Mouse (Mus musculus): ENCODE measurements around the gene Ormdl3.

Ormdl3 gene

GRCm38 (mm10) chr11:98588833-98589281, 1.7 kb upstream of the Ormdl3 start:
- no peak for DNase-seq (ENCODE audit: low spot score)

DNA sequence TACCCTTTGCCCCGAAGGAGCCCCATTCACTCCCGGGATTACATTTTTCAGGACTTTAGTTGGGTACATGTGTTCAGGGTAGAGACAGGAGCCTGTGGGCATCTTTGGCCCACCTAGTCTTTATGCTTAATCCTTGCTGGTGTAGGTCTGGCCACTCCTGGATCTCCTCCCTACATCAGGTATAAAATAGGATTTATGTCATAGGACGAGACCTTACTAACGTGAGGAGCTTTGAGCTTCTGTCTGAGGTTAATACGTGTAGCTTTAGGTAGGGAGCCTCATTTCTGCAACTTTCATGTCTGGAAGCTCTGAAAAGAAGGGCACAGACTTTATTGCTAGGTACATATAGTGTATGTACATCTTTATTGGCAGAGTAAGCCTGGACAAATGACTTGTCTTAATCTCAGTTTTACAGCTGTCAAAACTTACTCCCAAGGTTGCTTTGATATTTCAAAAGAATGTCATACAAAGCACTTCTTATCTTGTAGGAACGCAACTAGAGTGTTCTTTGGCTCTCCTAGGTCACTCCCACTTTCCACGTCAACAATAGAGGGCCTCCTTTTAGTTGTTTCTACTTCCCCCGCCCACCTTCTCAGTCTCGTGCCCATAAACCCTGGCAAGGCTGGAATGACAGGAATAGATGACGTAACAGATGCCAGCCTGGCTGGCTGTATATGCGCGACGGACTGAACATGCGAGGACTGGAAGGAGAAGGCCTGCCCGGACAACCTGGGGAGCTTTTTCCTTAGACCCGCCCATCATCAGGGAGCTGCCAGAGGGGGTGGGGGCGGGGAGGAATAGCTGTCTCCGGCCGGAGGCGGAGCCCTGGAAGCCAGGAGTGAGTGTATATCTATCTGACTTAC, 747 bp upstream of the Ormdl3 start:
- DNase-seq (ENCODE audit: low spot score), result peak; percentile 75

DNA sequence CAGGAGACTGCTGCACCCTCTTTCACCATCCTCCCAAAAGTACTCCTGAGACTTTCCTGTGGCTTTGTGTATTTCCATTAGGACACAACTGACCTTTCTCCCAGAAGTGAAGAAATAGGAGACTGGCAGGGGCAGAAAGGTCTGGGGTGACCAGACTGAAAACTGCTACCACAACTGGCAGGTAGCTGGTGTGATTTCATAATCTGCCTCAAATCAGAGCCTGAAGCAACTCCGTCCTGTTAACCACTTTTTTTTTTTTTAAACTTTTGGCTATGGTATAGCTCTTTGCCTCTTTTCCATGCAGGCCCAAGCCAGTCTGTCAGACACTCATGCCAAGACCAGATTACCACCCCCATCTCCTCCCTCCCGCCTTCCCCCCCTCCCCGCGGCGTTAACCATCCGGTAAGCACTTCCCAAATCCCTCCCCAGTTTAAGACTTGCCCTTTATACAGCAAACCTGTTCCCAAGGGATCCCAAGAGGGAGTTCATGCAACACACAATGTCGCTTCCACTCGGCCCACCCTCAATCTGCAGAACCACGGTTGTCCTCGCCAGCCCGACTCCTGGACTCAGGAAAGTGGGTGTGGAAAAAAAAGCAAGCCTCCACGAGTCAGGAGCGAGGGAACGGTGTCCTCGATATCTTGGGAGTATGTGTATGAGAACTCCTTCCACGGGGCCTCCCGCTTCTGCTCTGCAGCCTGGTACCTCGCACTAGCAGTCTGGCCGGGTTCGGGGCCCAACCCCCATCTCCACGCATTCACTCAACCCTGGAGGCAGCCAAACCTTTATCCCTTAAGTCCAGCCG, 879 bp downstream of the Ormdl3 start:
- no peak for DNase-seq (ENCODE audit: low spot score)

DNA sequence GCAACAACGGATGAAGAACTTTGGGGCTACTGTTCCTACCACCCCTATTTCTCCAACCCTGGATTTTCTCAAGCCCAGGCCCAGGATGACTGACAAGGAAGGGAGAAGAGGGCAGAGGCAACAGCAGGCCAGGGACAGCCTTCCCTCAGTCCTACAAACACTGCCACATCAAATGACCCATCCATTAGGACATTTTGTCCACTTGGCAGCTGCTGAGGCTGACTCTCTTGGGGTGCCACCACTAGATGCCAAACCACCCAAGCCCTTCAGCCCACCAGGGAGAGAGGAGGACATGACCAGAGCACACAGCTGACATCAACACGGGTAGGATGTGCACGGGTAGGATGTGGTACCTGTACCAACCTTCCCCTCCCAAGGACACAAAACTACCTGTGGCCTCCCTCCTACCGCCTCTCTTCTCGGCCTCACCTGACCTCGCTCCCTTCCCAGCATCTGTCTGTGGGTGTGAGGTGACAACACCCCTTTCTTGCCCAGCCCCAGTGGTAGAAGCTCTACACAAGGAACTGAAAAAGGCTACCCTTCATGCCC, 2.5 kb downstream of the Ormdl3 start:
- no peak for DNase-seq (ENCODE audit: low spot score)

GRCm38 (mm10) chr11:98584146-98584545, 3.0 kb downstream of the Ormdl3 start:
- DNase-seq (ENCODE audit: low spot score), result no peak

DNA sequence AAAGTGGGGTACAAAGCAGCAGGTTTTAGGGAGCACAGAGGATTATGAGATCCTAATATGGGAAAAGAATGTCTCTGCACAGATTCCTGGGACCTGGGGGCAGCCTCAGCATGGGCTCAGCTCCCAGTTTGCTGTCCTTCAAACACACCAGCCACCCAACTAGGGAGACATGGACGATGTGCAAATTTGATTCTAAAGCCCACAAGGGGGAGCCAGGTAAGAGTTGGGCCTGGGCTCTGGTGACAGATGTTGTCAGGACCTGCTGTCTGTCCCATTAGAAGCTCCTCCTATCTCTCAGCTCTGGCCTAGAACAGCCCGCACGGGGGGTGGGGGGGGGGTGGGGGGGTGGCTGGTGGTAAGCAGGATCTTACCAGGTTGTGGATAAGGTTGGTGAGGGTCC, 3.6 kb downstream of the Ormdl3 start:
- DNase-seq (ENCODE audit: low spot score), result no peak

- no peak for DNase-seq (ENCODE audit: low spot score)
These were observed 4.0 kb downstream of the Ormdl3 start for GRCm38 (mm10) chr11:98583265-98583552.

- peak; percentile 67 for DNase-seq (ENCODE audit: low spot score)
These were observed 4.5 kb downstream of the Ormdl3 start for GRCm38 (mm10) chr11:98582551-98583264.

GRCm38 (mm10) chr11:98582030-98582388, 5.2 kb downstream of the Ormdl3 start:
- peak; percentile 49 for DNase-seq (ENCODE audit: low spot score)

DNA sequence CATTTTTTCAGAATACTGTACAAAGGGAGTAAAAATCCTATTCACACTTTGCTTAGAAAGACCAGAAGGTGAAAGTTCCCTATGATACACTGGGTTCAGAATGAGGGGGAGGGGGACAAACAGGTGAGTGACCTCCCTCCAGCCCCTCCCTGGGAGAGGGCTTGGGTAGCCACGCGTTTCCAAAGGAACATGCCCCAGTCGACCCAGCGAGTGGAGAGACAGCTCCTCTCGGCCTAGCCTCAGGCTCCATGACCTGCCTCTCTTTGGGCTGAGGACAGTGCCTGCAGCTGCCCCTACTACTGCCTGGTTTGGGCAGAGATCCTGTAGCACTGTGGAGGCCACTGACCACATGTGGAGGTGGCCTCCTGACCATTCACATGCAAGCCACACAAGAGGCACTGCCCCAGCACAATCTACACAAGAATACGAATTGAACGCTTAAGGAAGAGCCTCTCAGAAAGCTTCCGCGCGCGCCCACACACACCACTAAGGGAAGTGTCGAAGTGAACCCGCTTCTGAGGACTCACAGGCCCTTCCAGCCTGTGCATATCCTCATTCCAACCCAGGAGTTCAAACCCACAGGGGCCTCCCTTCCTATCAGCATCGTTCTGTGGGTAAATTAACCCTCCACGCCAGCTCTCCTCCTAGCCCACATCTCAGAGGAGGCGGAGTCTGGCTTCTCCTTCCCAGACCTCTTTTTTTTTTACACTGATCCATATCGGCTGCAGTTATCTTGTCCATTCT, 5.7 kb downstream of the Ormdl3 start:
- DNase-seq (ENCODE audit: low spot score), result no peak

- peak; percentile 72 for DNase-seq (ENCODE audit: low spot score)
These were observed 6.7 kb downstream of the Ormdl3 start for GRCm38 (mm10) chr11:98580301-98581121.

DNA sequence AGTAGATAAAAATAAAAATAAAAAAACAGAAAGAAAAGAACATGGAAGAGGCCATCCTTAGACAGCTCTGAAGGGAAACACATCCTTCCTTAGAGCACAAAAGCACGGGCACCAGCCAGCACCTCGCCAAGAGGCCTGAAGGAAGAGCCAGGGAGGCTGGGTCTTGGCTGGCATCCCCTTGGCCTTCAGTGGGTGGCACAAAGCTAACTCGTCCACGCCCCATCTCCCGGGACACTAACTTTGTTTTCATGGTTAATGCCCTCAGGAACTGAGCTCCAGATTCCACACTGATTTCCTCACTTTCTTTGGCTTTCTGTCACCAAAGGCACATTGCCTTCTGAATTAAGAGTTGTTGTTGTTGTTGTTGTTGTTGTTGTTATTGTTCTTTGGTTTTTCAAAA, 9.4 kb downstream of the Ormdl3 start:
- DNase-seq (ENCODE audit: low spot score), result no peak

- DNase-seq (ENCODE audit: low spot score), result no peak
These were observed 17.7 kb downstream of the Ormdl3 start for GRCm38 (mm10) chr11:98569461-98569860.

DNA sequence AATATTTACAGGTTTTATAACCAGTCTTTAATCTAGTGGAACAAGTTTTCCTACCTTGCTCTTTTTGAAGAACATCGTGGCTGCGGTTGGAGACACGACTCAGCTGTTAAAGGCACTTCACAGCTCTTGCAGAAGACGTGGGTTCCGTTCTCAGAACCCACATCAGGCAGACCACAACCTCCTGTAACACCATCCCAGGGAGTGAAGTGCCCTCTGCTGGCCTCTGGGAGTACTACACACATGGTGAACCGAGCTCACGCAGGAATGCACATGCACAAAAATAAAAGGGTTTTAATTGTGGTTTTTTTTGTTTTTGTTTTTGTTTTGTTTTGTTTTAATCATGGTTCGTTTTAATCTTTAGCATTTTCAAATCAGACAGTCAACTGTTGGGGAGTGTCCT, 18.8 kb downstream of the Ormdl3 start:
- DNase-seq (ENCODE audit: low spot score), result peak; percentile 25

- DNase-seq (ENCODE audit: low spot score), result no peak
These were observed 23.2 kb downstream of the Ormdl3 start for GRCm38 (mm10) chr11:98563921-98564414.

DNA sequence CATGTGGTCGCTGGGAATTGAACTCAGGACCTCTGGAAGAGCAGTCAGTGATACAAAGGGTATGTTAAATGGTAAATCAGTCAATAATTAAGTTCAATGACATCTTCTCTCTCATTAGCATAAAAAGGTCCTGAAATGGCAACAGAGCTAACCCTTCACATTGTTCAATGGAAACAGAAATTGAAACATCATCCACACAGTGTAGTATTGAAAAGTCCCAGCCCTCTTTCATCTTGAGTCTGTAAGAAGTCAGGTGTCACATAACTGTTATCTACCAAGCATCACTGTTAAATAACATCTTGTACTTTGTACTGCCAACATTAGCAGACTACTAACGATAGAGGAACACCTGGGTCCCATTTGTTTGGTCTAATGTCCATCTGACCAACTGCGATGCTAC, 24.1 kb downstream of the Ormdl3 start:
- DNase-seq (ENCODE audit: low spot score), result no peak

GRCm38 (mm10) chr11:98560942-98561341, 26.2 kb downstream of the Ormdl3 start:
- no peak for DNase-seq (ENCODE audit: low spot score)

- DNase-seq (ENCODE audit: low spot score), result no peak
These were observed 32.0 kb downstream of the Ormdl3 start for GRCm38 (mm10) chr11:98555124-98555700.

GRCm38 (mm10) chr11:98553966-98554365, 33.2 kb downstream of the Ormdl3 start:
- DNase-seq (ENCODE audit: low spot score), result no peak

Measured in spleen, adult 12 weeks (tissue).